Mouse (Mus musculus) heart, embryonic 11.5 days (tissue): ENCODE results near the gene Gm13275. TPM values are rescaled to one million over a fixed set of nuclear protein-coding genes. Genes with fewer than 3 reads are reported as not detected.
"Not testable (repeated sequence)": the region's sequence is repeated elsewhere in the genome, so short reads cannot be mapped to it uniquely, and the experiment has no call there.

Experiments used
- ATAC-seq: fragments of 200-750 bp; cut with Nextera tagmentation; replicated peaks from 2 replicates; pipeline ENCODE4 v1.8.0; 2017; ENCODE audit warnings: moderate library complexity; ENCODE audit not compliant: insufficient number of reproducible peaks, low FRiP score, low TSS enrichment
- H3K27ac ChIP-seq: fragments of 300-500 bp; sonication (generic); 2 replicates; pipeline ENCODE4 v1.5.1; 2014; ENCODE audit warnings: mild to moderate bottlenecking, low read depth, low read length
- H3K27me3 ChIP-seq: fragments of 300-500 bp; sonication (generic); 2 replicates; pipeline ENCODE4 v1.6.1; 2014; ENCODE audit warnings: mild to moderate bottlenecking, low read length, mixed read lengths; ENCODE audit not compliant: control insufficient read depth, insufficient read depth
- H3K36me3 ChIP-seq: fragments of 300-500 bp; sonication (generic); 2 replicates; pipeline ENCODE4 v1.6.1; 2014; ENCODE audit warnings: mild to moderate bottlenecking, low read length, moderate library complexity, mixed read lengths; ENCODE audit not compliant: control insufficient read depth, insufficient read depth
- H3K4me1 ChIP-seq: fragments of 300-500 bp; sonication (generic); 2 replicates; pipeline ENCODE4 v1.6.1; 2014; ENCODE audit warnings: low read length; ENCODE audit not compliant: control insufficient read depth, insufficient read depth
- H3K4me2 ChIP-seq: fragments of 300-500 bp; sonication (generic); 2 replicates; pipeline ENCODE4 v1.6.1; 2014; ENCODE audit warnings: mild to moderate bottlenecking, moderate library complexity
- H3K4me3 ChIP-seq: fragments of 300-500 bp; sonication (generic); 2 replicates; pipeline ENCODE4 v1.5.1; 2014; ENCODE audit warnings: low read depth, low read length
- H3K9ac ChIP-seq: fragments of 300-500 bp; sonication (generic); 2 replicates; pipeline ENCODE4 v1.6.1; 2014; ENCODE audit warnings: mild to moderate bottlenecking, low read depth, low read length, moderate library complexity
- H3K9me3 ChIP-seq: fragments of 300-500 bp; sonication (generic); replicated peaks from 2 replicates; pipeline ENCODE4 v1.6.1; 2016; ENCODE audit warnings: low read length; ENCODE audit not compliant: control insufficient read depth
- WGBS: fragments of 180-500 bp; shearing (Covaris S2); extraction: QIAGEN DNeasy Blood & Tissue Kit; methylation state at CpG from one replicate; pipeline ENCODE4 v1.1.7; 2014; ENCODE audit not compliant: insufficient replicate concordance; 5-methylcytosine and 5-hydroxymethylcytosine counted together
- polyA plus RNA-seq: library from polyadenylated mRNA; unstranded; fragments of >200 nt; fragmentation: Nextera tagmentation; extraction: Ambion mirVana; gene quantifications from 2 replicates; pipeline ENCODE4 v1.2.1, GENCODE M21; 2014

The Gm13275 gene
- polyA plus RNA-seq, 1 experiment from 2014 or later, result 0.47 TPM

GRCm38 (mm10) chr4:88761776-88762175, 32.5 kb upstream of the Gm13275 start:
- ATAC-seq, H3K9me3 ChIP-seq, H3K27ac ChIP-seq, H3K4me1 ChIP-seq, H3K9ac ChIP-seq, H3K4me2 ChIP-seq, H3K4me3 ChIP-seq, H3K36me3 ChIP-seq, H3K27me3 ChIP-seq: not testable (repeated sequence)
- 69% methylated on average over 6 of the region's 8 CpGs for WGBS

- not testable (repeated sequence) for H3K27me3 ChIP-seq, H3K4me2 ChIP-seq
Observed at GRCm38 (mm10) chr4:88762341-88762740, 31.9 kb upstream of the Gm13275 start.

GRCm38 (mm10) chr4:88763384-88764018, 30.8 kb upstream of the Gm13275 start:
- Histone ChIP-seq H3K4me2 (peak overlapping the region; percentile 44), H3K4me3 (peak overlapping the region; percentile 25; the same call in 1 of the 2 replicates)
- H3K9ac ChIP-seq, H3K36me3 ChIP-seq, H3K27me3 ChIP-seq, H3K27ac ChIP-seq, ATAC-seq, H3K4me1 ChIP-seq, H3K9me3 ChIP-seq: not testable (repeated sequence)
- 4% methylated on average over 24 of the region's 42 CpGs for WGBS

More at GRCm38 (mm10) chr4:88762341-88762740, 31.9 kb upstream of the Gm13275 start:
- not testable (repeated sequence) for H3K27ac ChIP-seq, ATAC-seq, H3K9ac ChIP-seq, H3K36me3 ChIP-seq, H3K4me1 ChIP-seq, H3K4me3 ChIP-seq, H3K9me3 ChIP-seq
- 44% methylated on average over 8 of the region's 9 CpGs for WGBS

GRCm38 (mm10) chr4:88773534-88773933, 20.8 kb upstream of the Gm13275 start, which contains the start of gene Gm13290:
TSS of gene Gm13290 (plus strand) at chr4:88773834.
- H3K4me1 ChIP-seq, H3K4me3 ChIP-seq, H3K4me2 ChIP-seq, H3K27me3 ChIP-seq, ATAC-seq, H3K27ac ChIP-seq, H3K36me3 ChIP-seq, H3K9ac ChIP-seq, H3K9me3 ChIP-seq: not testable (repeated sequence)
- WGBS, result no CpG with 5 or more reads among the region's 32 CpGs

DNA sequence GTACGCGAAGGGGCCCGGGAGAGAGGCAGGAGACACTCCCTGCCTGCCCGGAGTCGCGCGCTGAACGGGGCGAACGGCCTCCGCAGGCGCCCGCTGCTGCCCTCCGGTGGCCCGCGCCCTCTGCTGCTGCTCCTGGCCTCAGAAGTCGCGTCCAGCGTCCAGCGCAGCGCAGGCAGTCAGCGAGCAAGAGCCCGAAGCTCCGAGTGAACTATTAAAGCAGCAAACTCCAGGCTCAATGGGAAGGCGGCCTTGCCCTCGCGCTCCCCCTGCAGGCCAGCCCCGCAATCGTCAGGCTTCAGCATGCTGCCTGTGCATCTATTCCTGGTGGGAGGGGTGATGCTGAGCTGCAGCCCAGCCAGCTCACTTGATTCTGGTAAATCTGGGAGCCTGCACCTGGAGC, 17.7 kb upstream of the Gm13275 start, which contains the start of gene Gm13289:
Gene Gm13289 (plus strand): TSS at position 301 of the 400 bp plus-strand sequence.
- H3K4me3 ChIP-seq, H3K9ac ChIP-seq, H3K27ac ChIP-seq, H3K36me3 ChIP-seq, H3K9me3 ChIP-seq, H3K4me2 ChIP-seq, H3K27me3 ChIP-seq, ATAC-seq, H3K4me1 ChIP-seq: not testable (repeated sequence)
- no CpG with 5 or more reads among the region's 29 CpGs for WGBS

- not testable (repeated sequence) for H3K27me3 ChIP-seq, H3K4me1 ChIP-seq, H3K36me3 ChIP-seq, H3K4me3 ChIP-seq, ATAC-seq, H3K27ac ChIP-seq, H3K4me2 ChIP-seq, H3K9me3 ChIP-seq, H3K9ac ChIP-seq
- no CpG with 5 or more reads among the region's 29 CpGs for WGBS
Observed at GRCm38 (mm10) chr4:88779550-88779949, 14.7 kb upstream of the Gm13275 start, which contains the start of gene Gm13272. TSS of gene Gm13272 (plus strand) at chr4:88779850.

GRCm38 (mm10) chr4:88780320-88780719, 14.0 kb upstream of the Gm13275 start:
- H3K36me3 ChIP-seq, H3K27ac ChIP-seq, H3K27me3 ChIP-seq, H3K4me1 ChIP-seq, ATAC-seq, H3K4me3 ChIP-seq, H3K4me2 ChIP-seq, H3K9me3 ChIP-seq, H3K9ac ChIP-seq: not testable (repeated sequence)
- 33% methylated on average over 15 of the region's 18 CpGs for WGBS

DNA sequence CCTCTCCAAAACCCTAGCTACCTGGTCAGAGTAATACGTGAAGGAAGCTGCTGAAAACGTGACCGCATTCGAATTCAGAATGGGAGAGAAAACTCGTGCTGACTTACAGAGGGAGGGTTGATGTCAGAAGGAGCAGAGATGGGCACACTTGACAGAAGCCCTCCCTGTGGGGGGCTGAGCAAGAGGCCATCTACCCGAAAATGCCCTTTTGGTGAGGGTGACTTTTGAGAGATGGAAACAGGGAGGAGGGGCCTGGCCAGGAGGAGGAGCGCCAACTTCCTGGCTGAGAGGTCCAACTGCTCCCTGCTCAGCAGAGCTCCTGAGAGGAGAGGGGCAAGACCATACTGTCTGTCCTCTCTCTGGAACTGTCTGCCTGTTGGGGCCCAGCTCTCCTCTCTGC, 12.5 kb upstream of the Gm13275 start, which contains the start of gene Ifnz:
Gene Ifnz (plus strand): TSS at position 301 of the 400 bp plus-strand sequence.
- not testable (repeated sequence) for H3K27me3 ChIP-seq, ATAC-seq, H3K36me3 ChIP-seq, H3K4me3 ChIP-seq, H3K9me3 ChIP-seq, H3K27ac ChIP-seq, H3K4me1 ChIP-seq, H3K9ac ChIP-seq
- H3K4me2 ChIP-seq, result peak within 1 kb of the TSS; percentile 49
- WGBS, result 10% methylated on average over 3 of the region's 7 CpGs

DNA sequence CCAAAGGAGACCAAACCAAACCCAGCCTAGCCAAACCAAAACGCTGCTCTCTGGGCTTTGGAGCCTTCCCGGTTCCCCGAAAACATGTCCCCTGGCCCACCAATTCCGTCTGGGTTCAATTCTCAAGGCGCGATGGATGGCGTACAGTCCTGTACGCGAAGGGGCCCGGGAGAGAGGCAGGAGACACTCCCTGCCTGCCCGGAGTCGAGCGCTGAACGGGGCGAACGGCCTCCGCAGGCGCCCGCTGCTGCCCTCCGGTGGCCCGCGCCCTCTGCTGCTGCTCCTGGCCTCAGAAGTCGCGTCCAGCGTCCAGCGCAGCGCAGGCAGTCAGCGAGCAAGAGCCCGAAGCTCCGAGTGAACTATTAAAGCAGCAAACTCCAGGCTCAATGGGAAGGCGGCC, 12.0 kb upstream of the Gm13275 start:
- H3K27ac ChIP-seq, H3K4me3 ChIP-seq: not testable (repeated sequence)
- WGBS, result 0% methylated on average over 3 of the region's 31 CpGs

More for the DNA sequence above, 12.0 kb upstream of the Gm13275 start:
- not testable (repeated sequence) for H3K9me3 ChIP-seq, H3K9ac ChIP-seq, H3K36me3 ChIP-seq, ATAC-seq, H3K27me3 ChIP-seq, H3K4me1 ChIP-seq
- peak overlapping the region; percentile 49 for H3K4me2 ChIP-seq
